Mouse (Mus musculus) myocyte (in vitro differentiated cells): ENCODE measurements around the gene Vmn1r224.

Experiments
- CEBPB ChIP-seq: IDR thresholded peaks from 2 replicates; pipeline ENCODE4 v1.6.1; 2011; ENCODE audit warnings: mild to moderate bottlenecking, moderate library complexity; ENCODE audit not compliant: poor library complexity, insufficient read depth, severe bottlenecking
- MAX ChIP-seq: IDR thresholded peaks from one replicate; pipeline ENCODE4 v1.6.1; 2011; ENCODE audit warnings: low read depth, mild to moderate bottlenecking, control low read depth
- POLR2A ChIP-seq: IDR thresholded peaks from one replicate; pipeline ENCODE4 v1.6.1; 2011; ENCODE audit warnings: low read depth, mild to moderate bottlenecking, control low read depth, moderate library complexity; ENCODE audit not compliant: insufficient read length
- POLR2AphosphoS2 ChIP-seq: IDR thresholded peaks from one replicate; pipeline ENCODE4 v1.6.1; 2011; ENCODE audit warnings: low read depth, control low read depth; ENCODE audit not compliant: insufficient read length
- REST ChIP-seq: IDR thresholded peaks from one replicate; pipeline ENCODE4 v1.6.1; 2011; ENCODE audit warnings: mild to moderate bottlenecking, control low read depth, moderate library complexity; ENCODE audit not compliant: insufficient read depth, insufficient read length
- TCF12 ChIP-seq: IDR thresholded peaks from one replicate; pipeline ENCODE4 v1.6.1; 2011; ENCODE audit warnings: mild to moderate bottlenecking, control low read depth; ENCODE audit not compliant: poor library complexity, insufficient read depth, severe bottlenecking
- USF1 ChIP-seq: IDR thresholded peaks from one replicate; pipeline ENCODE4 v1.6.1; 2011; ENCODE audit warnings: low read depth, mild to moderate bottlenecking, control low read depth, moderate library complexity

- TF ChIP-seq POLR2A, result no peak
- no peak for TF ChIP-seq POLR2AphosphoS2
- no peak for TF ChIP-seq MAX
- TF ChIP-seq REST, result no peak
- TF ChIP-seq USF1, result no peak
- TF ChIP-seq CEBPB, result no peak
- TF ChIP-seq TCF12, result no peak
These were observed at the start of gene Vmn1r224 for GRCm38 (mm10) chr17:20413846-20414245.
